Mouse (Mus musculus) MEL-GATA-1-ER (cell line): ENCODE results near the gene Pear1.
A peak's percentile ranks its signal among the peaks of the same experiment; 100 is the strongest.

Experiments used
- DNase-seq: peaks from one replicate; pipeline ENCODE4 v3.0.0-alpha.2; 2012; ENCODE audit warnings: low read depth; ENCODE audit errors: extremely low read depth

The Pear1 gene

DNA sequence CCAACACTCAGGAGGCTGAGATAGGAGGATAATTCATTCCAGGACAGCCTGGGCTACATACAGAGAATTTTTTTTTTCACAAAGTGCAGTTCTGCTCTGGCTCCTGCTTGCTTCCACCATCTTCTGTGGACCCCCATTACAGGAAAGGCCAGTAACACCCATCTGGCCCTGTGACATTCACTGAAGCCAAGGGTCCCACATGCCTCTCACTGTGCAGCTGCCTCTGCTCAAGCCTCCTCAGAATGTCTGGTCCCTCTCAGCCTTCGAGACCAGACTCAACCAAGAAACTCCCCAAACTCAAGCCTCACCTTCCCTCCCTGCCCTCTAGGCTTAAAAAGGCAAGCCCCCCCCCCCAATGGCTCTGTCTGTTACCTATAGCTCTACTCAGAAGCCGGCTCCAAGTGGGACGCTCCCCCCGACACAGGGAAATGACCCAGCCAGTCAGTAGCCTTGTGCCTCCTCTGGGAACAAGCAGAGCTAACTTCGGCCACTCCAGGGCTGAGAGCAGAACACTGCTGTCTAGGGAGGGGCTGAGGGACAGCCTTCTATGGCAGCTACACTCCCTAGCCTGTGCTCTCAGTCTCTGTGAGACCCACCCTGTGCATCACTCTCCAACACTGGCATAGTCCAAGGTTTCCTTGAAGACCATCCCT, 58.3 kb downstream of the Pear1 start:
- no peak for DNase-seq

DNA sequence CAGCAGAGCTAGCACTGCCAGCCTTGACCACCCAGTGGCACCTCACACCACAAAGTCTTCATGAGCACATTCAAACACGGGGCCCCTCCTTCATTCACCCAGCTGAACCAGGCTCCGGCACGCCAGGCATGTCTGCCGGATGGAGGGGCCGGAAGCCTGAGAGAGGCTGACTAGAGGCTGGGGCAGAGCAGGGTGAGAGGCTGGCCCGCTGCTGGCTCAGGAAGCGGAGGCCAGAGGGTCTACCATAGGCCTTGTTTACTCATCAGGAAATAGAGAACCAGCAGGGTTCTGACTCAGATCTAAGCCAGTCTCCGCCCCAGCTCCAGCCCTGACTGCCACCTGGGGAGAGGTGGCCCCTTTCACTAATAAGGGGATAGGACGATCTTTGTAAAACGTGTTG, 59.0 kb downstream of the Pear1 start:
- DNase-seq = no peak

DNA sequence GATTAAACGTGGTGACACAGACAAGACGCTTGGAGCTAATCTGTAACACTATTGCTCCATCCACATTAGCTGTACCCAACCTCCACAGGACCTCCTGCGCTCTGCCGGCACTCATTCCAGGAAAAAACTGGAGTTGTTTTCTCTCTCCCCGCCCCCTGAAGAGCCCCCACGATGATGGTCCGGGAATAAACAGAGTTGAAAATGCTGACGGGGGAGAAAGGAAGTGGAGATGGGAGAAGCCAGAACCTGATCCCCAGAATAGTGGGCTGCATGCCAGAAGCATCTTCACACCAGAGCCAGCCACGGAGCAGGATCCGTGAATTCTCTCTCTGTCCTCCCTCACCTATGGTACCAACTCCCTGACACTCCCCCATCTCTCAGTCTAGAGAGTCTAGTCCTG, 59.6 kb downstream of the Pear1 start:
- no peak for DNase-seq

DNA sequence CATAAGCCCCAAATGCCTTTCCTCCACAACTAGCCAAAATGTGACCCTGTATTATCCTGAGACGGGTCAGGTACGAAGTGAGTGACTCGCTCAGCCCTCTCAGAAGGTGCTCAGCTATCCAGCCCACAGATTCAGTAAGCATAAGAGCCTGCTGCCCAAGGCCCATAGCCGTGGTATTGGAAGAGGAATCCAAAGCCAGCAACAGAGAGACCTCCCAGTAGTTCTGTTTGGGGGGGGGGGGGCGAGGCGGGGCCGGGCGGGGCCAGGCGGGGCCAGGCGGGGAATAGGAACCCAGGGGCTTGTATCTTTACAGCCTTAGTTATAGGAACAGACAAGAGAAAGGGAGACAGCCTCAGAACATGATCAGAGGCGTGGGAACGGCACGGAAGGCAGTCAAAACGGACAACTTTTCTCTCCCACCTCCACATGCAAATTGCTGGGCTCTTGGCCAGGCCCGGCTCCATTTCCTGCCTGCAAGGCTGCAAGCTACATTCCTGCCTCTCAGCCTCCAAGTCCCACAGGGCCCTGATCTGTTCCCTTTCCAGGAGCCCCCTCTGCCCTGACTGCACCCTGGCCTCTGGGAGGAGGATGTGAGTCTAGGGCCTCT, 60.3 kb downstream of the Pear1 start:
- no peak for DNase-seq

DNA sequence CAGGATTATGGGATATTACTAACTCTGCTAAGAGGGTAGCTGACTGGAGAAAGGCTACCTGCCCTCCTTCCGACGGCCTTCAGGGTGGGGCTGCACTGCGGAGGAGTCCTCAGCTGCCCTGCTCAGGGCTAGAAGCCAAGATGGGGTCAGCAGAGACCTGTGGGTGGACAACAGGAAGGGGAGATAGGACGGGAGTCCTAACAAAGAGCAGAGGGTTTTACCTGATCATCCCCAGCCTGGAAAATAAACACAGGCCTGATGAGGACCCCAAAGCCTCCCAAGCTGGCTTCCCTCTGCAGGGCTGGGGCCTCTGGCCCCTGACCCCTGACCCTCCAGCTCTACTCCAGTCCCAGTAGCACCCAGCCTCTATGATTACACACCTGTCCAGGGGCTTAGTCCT, 60.9 kb downstream of the Pear1 start:
- DNase-seq = no peak

DNA sequence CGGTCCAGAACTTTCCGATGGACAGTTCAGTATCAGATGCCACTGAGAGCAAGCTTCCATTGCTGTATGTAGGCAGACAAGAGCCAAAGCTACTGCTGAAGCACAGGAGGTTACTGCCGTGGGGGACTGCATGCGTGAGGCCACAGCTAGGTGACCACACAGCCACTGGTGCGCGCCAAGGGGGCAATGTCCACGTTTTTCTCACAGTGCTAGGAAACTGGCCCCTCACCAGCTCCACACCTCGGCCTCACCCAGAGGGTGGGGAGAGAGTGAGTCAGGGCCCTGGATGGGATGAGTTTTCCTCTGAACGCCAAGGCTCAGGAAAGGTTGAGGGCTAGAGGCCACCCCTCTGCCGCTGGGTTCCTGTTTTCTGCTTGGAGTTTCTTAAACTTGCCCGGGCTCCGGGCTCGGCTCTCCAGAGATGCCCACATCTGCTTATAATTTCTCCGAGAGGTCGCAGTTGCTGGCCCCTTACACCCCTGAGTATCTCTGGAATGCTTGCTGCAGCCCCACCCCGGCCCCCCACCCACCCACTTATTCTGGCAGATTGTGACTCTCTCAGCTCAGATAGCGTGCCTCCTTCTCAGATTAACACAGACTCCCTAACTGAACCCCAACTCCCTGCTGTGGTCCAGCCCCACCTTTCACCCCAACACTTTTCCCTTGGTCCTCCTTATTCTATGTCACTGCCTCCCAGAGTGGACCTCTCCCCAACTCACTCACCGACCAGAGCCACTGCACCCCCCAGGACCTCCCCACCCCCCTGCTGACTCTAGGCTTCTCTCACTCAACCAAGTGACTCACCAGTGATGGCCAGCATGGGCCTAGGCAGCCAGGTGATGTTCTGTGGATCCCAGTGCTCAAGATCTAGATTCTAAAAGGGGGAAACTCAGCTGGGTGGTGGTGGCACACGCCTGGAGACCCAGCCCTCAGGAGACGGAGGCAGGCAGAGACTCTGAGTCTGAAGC, 62.4 kb downstream of the Pear1 start:
- DNase-seq = no peak

DNA sequence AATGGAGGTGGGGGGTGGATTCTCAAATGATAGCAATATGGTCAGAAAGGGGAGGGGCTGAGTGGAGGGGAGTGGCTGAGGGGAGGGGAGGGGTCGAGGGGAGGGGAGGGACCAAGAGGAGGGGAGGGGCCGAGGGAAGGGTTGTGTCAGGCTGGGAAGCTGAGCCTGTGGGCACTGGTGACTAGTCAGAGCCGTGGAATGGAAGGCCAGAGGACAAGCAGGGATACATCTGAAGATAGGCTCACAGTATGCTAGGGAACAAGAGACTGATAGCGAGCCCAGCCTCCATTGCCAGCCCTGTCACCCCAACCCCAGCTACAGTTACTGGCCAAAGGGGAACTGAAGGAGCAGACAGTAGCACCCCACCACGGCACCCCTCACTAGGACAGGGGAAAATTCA, 65.5 kb downstream of the Pear1 start:
- DNase-seq = peak; percentile 22

DNA sequence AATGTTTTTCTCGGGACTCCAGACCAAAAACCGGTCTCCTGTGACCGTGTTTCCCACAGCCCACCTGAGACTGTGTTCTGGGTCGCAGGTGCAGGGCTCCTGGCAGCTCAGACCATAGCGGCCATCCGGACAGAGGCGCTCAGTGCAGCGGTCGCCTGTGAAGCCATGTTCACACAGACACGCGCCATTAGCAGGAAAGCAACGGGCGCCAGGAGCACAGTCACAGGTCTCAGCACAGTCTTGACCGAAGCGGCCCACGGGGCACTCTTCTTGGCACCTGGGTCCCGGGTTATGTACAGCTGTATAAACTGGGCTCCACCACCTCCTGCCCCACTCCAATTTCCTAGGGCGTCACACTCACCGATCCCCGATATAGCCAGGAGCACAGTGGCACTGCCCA, 67.6 kb downstream of the Pear1 start:
- DNase-seq = no peak

DNA sequence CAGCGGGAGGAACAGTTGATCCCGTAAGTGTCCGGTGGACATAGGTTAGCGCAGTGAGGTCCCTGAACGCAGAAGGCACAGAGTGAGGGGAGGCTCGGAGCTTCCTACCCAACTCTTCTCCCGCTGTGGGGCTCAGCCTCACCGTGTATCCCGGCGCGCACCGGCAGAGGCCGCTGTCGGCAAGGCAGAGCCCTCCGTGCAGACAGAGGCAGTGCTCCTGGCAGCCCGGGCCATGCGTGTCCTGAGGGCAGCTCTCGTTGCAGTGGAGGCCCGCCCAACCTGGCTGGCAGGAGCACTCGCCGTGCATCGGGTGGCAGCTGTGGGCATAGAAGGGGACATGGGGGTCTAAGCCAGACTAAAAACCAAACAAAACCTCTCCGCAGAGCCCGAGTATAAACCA, 68.1 kb downstream of the Pear1 start:
- DNase-seq = no peak

DNA sequence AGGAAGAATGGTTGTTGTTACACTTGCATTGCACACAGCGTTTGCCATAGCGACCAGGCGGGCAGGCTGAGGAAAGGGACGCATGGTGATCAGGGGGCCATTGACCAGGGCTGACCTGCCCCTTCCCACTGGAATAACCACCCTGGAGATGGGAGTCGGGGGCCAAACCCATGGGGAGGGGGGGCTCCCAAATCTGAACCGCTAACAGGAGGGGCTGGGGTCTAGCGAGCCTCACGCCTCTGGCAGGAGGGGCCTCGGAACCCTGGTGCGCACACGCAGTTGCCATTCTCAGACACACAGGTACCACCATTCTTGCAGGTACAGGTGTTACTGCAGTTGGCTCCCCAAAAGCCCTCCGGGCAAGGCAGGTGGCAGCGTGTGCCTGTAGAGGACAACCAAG, 70.3 kb downstream of the Pear1 start:
- no peak for DNase-seq

DNA sequence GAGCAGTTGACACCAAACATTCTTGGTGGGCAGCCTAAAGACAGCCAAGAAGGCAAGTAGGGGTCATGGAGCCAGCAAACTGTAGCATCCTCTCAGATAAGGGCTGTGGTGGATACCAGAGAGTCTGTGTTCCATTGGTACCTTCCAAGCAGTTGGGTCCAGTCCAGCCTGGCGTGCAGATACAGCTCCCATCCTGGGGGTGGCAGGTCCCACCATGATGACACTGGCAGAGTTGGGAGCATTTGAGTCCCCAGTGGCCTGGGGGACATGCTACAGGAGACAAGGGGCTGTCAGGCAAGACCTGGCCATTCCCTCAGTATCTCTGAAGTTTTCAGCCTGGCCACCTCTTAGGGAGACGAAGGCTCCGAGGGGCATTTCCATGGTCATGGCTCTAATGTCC, 71.5 kb downstream of the Pear1 start:
- DNase-seq = no peak

DNA sequence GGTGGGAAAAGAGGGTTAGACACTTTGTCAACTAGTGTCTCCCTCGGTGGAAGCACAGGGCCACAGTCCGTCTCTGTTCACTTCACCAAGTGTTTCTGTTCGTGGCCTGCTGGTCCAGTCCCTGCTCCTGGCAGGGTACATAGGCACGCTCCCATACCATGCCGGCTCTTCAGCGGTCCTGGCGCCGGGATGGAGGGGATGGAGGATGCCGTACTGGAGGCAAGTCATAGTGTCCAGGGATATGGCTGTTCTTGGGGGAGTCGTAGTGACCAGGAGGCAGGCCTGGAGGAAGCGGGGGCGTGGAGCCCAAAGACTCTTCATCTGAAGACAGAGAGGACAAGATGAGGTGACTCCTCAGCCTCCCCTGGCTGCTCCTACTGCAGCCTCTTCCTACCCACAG, 74.1 kb downstream of the Pear1 start:
- no peak for DNase-seq

DNA sequence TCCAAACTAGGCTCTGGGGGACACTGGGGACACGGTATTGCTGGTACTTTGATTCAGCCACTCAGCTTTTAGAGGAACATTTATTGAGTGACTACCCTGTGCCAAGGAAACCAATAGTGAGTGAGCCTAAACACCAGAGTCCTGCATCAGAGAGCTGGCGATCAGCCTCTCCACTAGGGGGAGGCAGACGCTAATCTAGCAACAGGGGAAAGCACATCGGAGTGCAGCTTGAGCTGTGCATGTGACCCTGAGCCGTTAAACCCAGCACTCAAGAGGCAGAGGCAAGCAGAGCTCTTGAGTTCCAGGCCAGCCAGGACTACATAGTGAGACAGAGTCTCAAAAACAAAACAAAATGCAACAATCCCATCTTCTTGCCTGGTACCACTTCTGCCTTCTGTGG, 75.1 kb downstream of the Pear1 start:
- DNase-seq = peak; percentile 36

DNA sequence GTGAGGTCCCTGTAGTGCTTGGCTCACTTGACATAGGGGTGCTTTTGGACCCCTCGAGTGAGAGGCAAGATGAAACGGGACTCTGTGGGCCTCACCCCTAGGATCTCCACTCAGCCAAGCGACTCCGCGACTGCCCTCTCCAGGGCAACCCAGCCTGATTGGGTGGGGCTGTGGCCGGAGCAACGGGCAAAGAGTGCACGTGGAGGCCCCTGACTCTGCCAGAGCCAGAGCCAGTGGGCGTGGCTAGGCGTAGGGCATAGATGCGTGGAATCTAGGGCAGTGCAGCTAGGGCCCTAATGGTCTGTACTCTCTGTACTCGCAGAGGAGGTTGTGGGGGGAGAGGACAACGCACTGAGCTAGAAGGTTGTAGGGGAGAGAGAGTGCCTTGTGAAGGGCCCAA, 75.7 kb downstream of the Pear1 start, which contains the start of gene Lrrc71:
Gene Lrrc71, minus strand, starts transcription at position 195 of the 400 bp plus-strand sequence.
- no peak for DNase-seq

DNA sequence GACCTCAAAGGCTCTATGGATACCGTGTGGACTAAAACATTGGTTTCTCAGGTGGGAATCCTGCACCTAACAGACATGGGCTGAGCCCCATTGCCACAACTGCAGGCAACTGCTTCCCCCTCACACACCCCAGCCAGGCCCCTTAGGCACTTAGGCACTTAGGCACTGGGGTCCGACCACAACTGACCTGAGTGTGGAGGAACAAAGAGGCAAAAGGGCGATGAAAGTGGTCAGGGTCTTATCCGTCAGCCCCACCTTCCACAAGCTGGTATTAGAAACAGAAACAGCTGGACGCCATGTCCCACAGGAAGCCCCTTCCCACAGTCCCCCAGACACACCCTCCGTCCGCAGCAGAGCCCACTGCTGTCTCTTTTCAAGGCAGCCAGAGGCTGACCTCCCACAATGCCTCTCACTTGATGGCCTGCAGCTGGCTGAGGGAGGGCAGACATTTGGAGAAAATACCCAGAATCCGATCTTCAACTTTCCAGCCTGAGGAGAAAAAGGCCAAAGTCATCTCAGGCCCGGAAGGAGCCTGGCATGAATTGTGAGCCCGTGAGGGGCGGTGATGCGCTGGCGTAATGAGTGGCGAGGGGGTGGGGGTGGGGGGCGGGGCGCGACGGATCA, 79.0 kb downstream of the Pear1 start:
- no peak for DNase-seq

DNA sequence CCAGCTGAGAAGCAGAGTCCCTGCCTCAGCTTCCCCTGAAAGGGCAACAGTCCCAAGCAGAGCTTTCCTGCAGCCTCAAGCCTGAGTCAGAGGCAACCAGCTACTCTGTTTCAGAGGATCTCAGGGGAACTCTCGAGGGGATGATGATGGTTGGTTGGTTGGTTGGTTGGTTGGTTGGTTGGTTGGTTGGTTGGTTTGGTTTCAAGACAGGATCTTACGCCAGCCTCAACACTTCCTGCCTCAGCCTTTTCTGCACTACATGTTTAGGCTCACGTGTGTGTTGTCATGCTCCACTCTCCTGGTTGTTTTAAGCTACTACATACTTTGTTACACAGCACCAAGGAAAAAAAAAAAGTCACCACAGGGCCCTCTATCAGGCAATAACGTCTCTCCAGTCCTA, 80.2 kb downstream of the Pear1 start:
- no peak for DNase-seq

DNA sequence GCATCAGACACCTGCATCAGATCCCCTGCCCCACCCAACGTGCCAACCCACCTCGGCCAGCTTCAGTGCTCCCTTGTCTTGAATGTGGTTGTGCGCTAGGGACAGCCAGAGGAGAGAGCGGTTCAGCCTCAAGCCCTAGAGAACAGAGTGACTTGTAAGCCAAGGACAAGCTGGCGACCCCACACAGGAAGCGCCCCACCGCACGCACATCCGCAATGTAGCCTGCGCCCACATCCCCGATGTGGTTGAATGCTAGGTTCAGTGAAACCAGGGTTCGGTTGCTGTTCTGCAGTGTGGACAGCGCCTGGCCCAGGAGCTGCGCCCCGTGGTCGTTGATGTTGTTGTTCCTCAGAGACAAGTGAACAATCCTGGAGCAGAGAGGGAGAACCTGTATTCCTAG, 81.4 kb downstream of the Pear1 start:
- no peak for DNase-seq

DNA sequence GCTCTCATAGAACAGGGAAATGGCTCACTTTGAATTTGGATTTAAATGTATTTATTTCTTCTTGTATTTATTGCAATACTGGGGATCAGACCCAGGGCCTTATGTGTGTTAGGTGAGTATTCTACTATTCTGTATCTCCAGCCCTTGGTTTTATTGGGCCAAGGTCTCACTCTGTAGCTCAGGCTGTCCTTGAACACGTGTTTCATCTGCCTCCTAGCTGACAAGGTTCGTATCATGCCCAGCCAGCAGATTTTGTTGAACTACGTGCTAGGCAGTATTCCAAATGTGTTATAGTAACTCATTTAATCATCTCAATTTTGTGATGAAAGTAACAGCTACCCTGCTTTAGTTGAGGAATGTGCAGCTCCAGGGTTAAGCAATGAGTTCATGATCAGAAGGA, 82.1 kb downstream of the Pear1 start:
- DNase-seq = no peak

DNA sequence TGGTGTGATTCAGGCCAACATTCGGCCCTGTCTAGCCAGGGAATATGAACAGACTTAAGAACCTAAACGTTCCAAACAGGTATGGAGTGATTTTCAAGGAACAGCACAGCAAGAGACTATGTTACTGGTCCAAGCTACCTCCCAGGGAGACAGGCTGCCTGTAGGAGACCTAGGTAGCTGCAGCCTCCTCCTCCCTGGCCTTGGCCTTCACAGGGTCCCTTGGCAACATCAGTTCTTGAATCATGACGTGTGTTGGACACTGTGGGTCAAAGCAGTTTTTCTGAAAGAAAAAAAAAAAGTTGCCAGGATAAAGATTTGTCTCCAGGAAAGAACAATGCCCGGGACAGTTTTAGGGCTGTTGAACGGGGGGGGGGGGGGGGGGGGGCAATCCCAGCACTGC, 85.2 kb downstream of the Pear1 start:
- no peak for DNase-seq

DNA sequence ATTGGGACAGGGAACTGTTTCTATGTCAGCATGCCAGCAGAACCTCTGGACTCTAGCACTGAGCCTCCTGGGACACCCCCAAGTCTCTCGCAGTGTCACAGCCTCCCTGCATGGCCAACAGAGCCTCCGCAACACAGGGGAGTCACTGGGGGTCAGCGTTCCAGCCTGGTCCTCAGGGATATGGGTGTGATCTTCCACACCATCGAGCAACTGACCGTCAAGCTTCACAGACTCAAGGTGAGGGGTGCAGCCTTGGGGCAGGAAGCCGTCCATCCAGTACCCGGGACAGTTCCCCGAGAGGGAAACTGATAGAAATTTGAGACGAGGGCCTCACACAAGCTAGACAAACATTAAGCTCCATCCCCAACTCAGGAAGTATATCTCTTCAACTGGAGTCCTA, 88.8 kb downstream of the Pear1 start:
- no peak for DNase-seq

DNA sequence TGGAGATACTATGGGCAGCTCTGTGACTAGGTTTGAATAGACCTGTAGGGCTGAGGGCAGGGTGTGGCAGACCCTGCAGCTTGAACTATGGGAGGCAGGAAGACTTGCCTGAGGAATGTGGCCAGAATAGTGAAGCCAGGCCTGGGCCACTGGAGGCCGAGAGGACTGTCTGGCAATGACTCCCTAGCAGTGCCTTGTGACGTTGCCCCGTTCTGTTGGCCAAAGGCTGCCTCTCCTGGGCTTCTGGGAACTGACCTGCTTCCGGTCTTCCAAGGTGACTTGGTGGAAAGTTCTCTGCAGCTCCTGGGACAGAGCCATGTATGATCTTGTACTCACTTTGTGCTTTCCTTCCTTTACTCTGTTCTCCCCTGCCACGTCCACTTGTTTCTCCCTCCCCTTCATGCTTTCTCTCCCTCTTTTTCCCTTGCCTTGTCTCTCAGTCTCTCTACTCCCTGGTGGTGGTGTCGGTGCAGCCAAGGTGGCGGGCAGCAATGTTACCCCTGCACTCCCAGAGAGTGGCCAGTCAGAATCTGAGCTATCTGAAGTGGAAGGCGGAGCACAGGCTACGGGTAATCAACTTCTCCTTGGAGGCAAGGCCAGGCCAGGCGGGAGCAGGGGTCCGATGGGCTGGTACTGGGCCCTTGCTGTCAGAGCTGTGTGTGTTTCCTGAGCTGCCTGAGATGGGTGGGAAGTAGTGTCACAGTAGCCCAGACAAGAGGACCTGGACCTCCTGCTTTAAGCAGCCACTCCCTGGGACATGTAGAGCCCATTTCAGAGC, 89.9 kb downstream of the Pear1 start:
- no peak for DNase-seq
